Mouse (Mus musculus) liver, embryonic 14.5 days (tissue): ENCODE results near the gene Pigm.

Experiments used
- CTCF ChIP-seq: IDR thresholded peaks from 2 replicates; pipeline ENCODE4 v1.5.1; 2016; ENCODE audit warnings: antibody characterized with exemption, low read depth, control low read depth
- EP300 ChIP-seq: IDR thresholded peaks from 2 replicates; pipeline ENCODE4 v1.6.1; 2016; ENCODE audit warnings: antibody characterized with exemption, low read depth

DNA sequence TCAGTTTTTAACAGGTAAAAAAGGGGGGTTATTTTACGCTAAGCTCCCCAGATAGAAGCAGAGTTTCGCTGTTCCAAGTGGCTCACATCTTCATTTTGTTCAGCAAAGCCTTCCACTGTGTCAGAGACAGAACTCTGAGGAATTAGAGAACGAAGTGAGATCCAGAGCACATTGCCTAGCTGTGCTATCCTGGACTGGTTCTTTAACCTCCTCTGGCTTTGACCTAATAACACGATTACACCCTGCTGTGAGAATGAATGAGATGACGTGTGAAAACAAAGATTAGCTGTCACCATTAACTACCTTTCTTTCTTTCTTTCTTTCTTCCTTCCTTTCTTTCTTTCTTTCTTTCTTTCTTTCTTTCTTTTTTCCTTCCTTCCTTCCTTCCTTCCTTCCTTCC is 33.1 kb downstream of the Pigm start:
- TF ChIP-seq CTCF, result no peak
- TF ChIP-seq EP300, result no peak
